Mouse (Mus musculus): Measurements from ENCODE around the gene Utf1. TPM values are rescaled to one million over a fixed set of nuclear protein-coding genes. Genes with fewer than 3 reads are reported as not detected.
A peak's percentile ranks its signal among the peaks of the same experiment; 100 is the strongest.

The Utf1 gene
- total and polyA plus RNA-seq, 3 experiments: not detected

GRCm38 (mm10) chr7:139967175-139967574, 23.6 kb downstream of the Utf1 start:
- no peaks in the 10 kb centered on the region for H3K27me3 ChIP-seq (replicated peaks)
- TF ChIP-seq MEF2A (IDR thresholded peaks at IDR 0.05; ENCODE audit: borderline replicate concordance, low read depth, low read length): peak; percentile 57; the same call in 1 of the 2 replicates
- TF ChIP-seq TCF12 (IDR thresholded peaks at IDR 0.05; ENCODE audit: low read depth, low read length): peak; percentile 29; the same call in 1 of the 2 replicates
- 0 out of 2 replicates have a peak, but pooled peaks have one; percentile 9 for TF ChIP-seq ETS1 (conservative IDR thresholded peaks at IDR 0.05; ENCODE audit: low read depth, low read length)
- TF ChIP-seq CHD1 (IDR thresholded peaks at IDR 0.05; ENCODE audit: low read depth, low read length): peak; percentile 64; the same call in 1 of the 2 replicates
- no peak for TF ChIP-seq KAT2A (IDR thresholded peaks at IDR 0.05; ENCODE audit: insufficient replicate concordance, low read length)
- 0 out of 2 replicates have a peak, but pooled peaks have one; percentile 14 for TF ChIP-seq POLR2A (IDR thresholded peaks at IDR 0.05; ENCODE audit: low read depth, low read length)
- TF ChIP-seq SIN3A (IDR thresholded peaks at IDR 0.05; ENCODE audit: low read length): peak; percentile 34; the same call in 1 of the 2 replicates
- no peak for TF ChIP-seq ZKSCAN1 (IDR thresholded peaks at IDR 0.05; ENCODE audit: borderline replicate concordance, low read depth, low read length)
- peak; percentile 56; the same call in 1 of the 2 replicates for TF ChIP-seq ZMIZ1 (IDR thresholded peaks at IDR 0.05; ENCODE audit: low read depth, low read length)
- dilution Hi-C loops (cut with MboI; ENCODE audit: extremely low pct_ligation_motif_present, extremely low pct_unique_long_range_greater_than_20kb, low sequenced_read_pairs): no loop called here
- H3K4me3 ChIP-seq (replicated peaks in 1 of 3; ENCODE audit: low read depth in 2 of 3, low read length in 2 of 3, poor library complexity in 1 of 3): peak overlapping the region in 1 of 3 experiments; percentile 37
- no peak for DNase-seq (ENCODE audit: extremely low read depth)
- in situ Hi-C loops (cut with MboI; ENCODE audit: low pct_ligation_motif_present, low pct_unique_long_range_greater_than_20kb, low sequenced_read_pairs): no loop called here
- no peaks in the 10 kb centered on the region for H3K36me3 ChIP-seq (replicated peaks in 1 of 2; ENCODE audit: control insufficient read depth in 1 of 2, insufficient read depth in 1 of 2, low read length in 1 of 2)
- no peaks in the 10 kb centered on the region for H3K9me3 ChIP-seq (replicated peaks; ENCODE audit: low read length)
- peak overlapping the region; percentile 94 for H3K27ac ChIP-seq (ENCODE audit: insufficient read depth, low read depth)
- H3K4me1 ChIP-seq (ENCODE audit: control insufficient read depth in 1 of 2, insufficient read depth in 2 of 2): peaks cover 55 to 91% of the 10 kb centered on the region in 2 experiments
- no peaks in the 10 kb centered on the region for H3K79me2 ChIP-seq (replicated peaks; ENCODE audit: control insufficient read depth, extremely low read depth, insufficient read depth, poor library complexity, severe bottlenecking)
- peak overlapping the region; percentile 78; the same call in 1 of the 2 replicates for H3K9ac ChIP-seq (ENCODE audit: insufficient read depth, low read depth)
- peak overlapping the region; percentile 3; the same call in 1 of the 2 replicates for H3K4me2 ChIP-seq (ENCODE audit: insufficient read depth, low read depth, poor library complexity, severe bottlenecking)

GRCm38 (mm10) chr7:139968428-139968827, 24.8 kb downstream of the Utf1 start:
- H3K27me3 ChIP-seq (replicated peaks): no peaks in the 10 kb centered on the region
- H3K27ac ChIP-seq (ENCODE audit: insufficient read depth, low read depth): peak overlapping the region; percentile 94
- H3K36me3 ChIP-seq (replicated peaks in 1 of 2; ENCODE audit: control insufficient read depth in 1 of 2, insufficient read depth in 1 of 2, low read length in 1 of 2): no peaks in the 10 kb centered on the region
- dilution Hi-C loops (cut with MboI; ENCODE audit: extremely low pct_ligation_motif_present, extremely low pct_unique_long_range_greater_than_20kb, low sequenced_read_pairs): no loop called here
- peaks cover 66 to 91% of the 10 kb centered on the region in 2 experiments for H3K4me1 ChIP-seq (ENCODE audit: control insufficient read depth in 1 of 2, insufficient read depth in 2 of 2)
- no peaks in the 10 kb centered on the region for H3K79me2 ChIP-seq (replicated peaks; ENCODE audit: control insufficient read depth, extremely low read depth, insufficient read depth, poor library complexity, severe bottlenecking)
- H3K9me3 ChIP-seq (replicated peaks; ENCODE audit: low read length): no peaks in the 10 kb centered on the region
- peak; percentile 91 for DNase-seq (ENCODE audit: extremely low read depth)
- peak overlapping the region; percentile 78 for H3K9ac ChIP-seq (ENCODE audit: insufficient read depth, low read depth)
- in situ Hi-C loops (cut with MboI; ENCODE audit: low pct_ligation_motif_present, low pct_unique_long_range_greater_than_20kb, low sequenced_read_pairs): no loop called here
- H3K4me2 ChIP-seq (ENCODE audit: insufficient read depth, low read depth, poor library complexity, severe bottlenecking): peak overlapping the region; percentile 72; the same call in 1 of the 2 replicates
- H3K4me3 ChIP-seq (replicated peaks in 1 of 3; ENCODE audit: low read depth in 2 of 3, low read length in 2 of 3, poor library complexity in 1 of 3): no peak overlapping the region
- TF ChIP-seq POLR2A (IDR thresholded peaks at IDR 0.05; ENCODE audit: low read depth, low read length) (no peak; the same call in 1 of the 2 replicates), USF1 (IDR thresholded peaks at IDR 0.05; ENCODE audit: low read depth, low read length) (no peak), EP300 (IDR thresholded peaks at IDR 0.05; ENCODE audit: low read length) (peak; percentile 86), BHLHE40 (IDR thresholded peaks at IDR 0.05; ENCODE audit: low read depth, low read length) (peak; percentile 79), JUN (IDR thresholded peaks at IDR 0.05; ENCODE audit: insufficient read depth, low read depth, low read length) (0 out of 2 replicates have a peak, but pooled peaks have one; percentile 10), USF2 (conservative IDR thresholded peaks at IDR 0.05; ENCODE audit: low read depth, low read length) (no peak), ZMIZ1 (IDR thresholded peaks at IDR 0.05; ENCODE audit: low read depth, low read length) (peak; percentile 51; the same call in 1 of the 2 replicates), MAZ (IDR thresholded peaks at IDR 0.05; ENCODE audit: low read depth, low read length) (peak; percentile 92), ZC3H11A (IDR thresholded peaks at IDR 0.05; ENCODE audit: low read depth, low read length) (no peak), CHD1 (IDR thresholded peaks at IDR 0.05; ENCODE audit: low read depth, low read length) (peak; percentile 74; the same call in 1 of the 2 replicates), SIN3A (IDR thresholded peaks at IDR 0.05; ENCODE audit: low read length) (peak; percentile 66), ZNF384 (IDR thresholded peaks at IDR 0.05; ENCODE audit: low read depth, low read length) (peak; percentile 81), POLR2AphosphoS2 (IDR thresholded peaks at IDR 0.05; ENCODE audit: low read depth, low read length) (no peak), KAT2A (IDR thresholded peaks at IDR 0.05; ENCODE audit: insufficient replicate concordance, low read length) (no peak), ETS1 (conservative IDR thresholded peaks at IDR 0.05; ENCODE audit: low read depth, low read length) (peak; percentile 84), JUND (conservative IDR thresholded peaks at IDR 0.05; ENCODE audit: low read depth, low read length) (0 out of 2 replicates have a peak, but pooled peaks have one; percentile 17), GABPA (IDR thresholded peaks at IDR 0.05; ENCODE audit: insufficient replicate concordance, low read depth, low read length) (no peak), ZKSCAN1 (IDR thresholded peaks at IDR 0.05; ENCODE audit: borderline replicate concordance, low read depth, low read length) (no peak), NRF1 (IDR thresholded peaks at IDR 0.05; ENCODE audit: low read depth, low read length) (no peak), UBTF (IDR thresholded peaks at IDR 0.05; ENCODE audit: low read depth, low read length) (no peak), CHD2 (IDR thresholded peaks at IDR 0.05; ENCODE audit: low read length) (peak; percentile 85), NELFE (IDR thresholded peaks at IDR 0.05; ENCODE audit: low read depth, low read length) (0 out of 2 replicates have a peak, but pooled peaks have one; percentile 43), CTCF (conservative IDR thresholded peaks at IDR 0.05 in 1 of 2, IDR thresholded peaks at IDR 0.05 in 1 of 2; ENCODE audit: low read depth in 2 of 2, low read length in 2 of 2) (no peak), PAX5 (IDR thresholded peaks at IDR 0.05; ENCODE audit: low read length) (no peak), MAX (IDR thresholded peaks at IDR 0.05; ENCODE audit: low read length) (peak; percentile 7; the same call in 1 of the 2 replicates), RAD21 (IDR thresholded peaks at IDR 0.05; ENCODE audit: low read depth, low read length) (no peak; the same call in 1 of the 2 replicates), MEF2A (IDR thresholded peaks at IDR 0.05; ENCODE audit: borderline replicate concordance, low read depth, low read length) (peak; percentile 78), MXI1 (IDR thresholded peaks at IDR 0.05; ENCODE audit: low read depth, low read length) (0 out of 2 replicates have a peak, but pooled peaks have one; percentile 65), TBP (conservative IDR thresholded peaks at IDR 0.05; ENCODE audit: low read depth, low read length) (no peak)
